Mouse (Mus musculus) forebrain, embryonic 13.5 days (tissue): ENCODE results near the gene Mgrn1. TPM values are rescaled to one million over a fixed set of nuclear protein-coding genes. Genes with fewer than 3 reads are reported as not detected.

Source experiments
- ATAC-seq: fragments of 200-750 bp; cut with Nextera tagmentation; 2 replicates; pipeline ENCODE4 v1.8.0; 2017
- H3K27ac ChIP-seq: fragments of 300-500 bp; sonication (generic); 2 replicates; pipeline ENCODE4 v1.5.1; 2015; ENCODE audit warnings: inconsistent platforms, mild to moderate bottlenecking, moderate library complexity
- H3K27me3 ChIP-seq: fragments of 300-500 bp; sonication (generic); 2 replicates; pipeline ENCODE4 v1.6.1; 2015; ENCODE audit warnings: mild to moderate bottlenecking, inconsistent platforms
- H3K36me3 ChIP-seq: fragments of 300-500 bp; sonication (generic); 2 replicates; pipeline ENCODE4 v1.6.1; 2015; ENCODE audit warnings: mild to moderate bottlenecking, inconsistent platforms; ENCODE audit not compliant: poor library complexity, severe bottlenecking
- H3K4me1 ChIP-seq: fragments of 300-500 bp; sonication (generic); 2 replicates; pipeline ENCODE4 v1.6.1; 2015; ENCODE audit warnings: inconsistent platforms
- H3K4me2 ChIP-seq: fragments of 300-500 bp; sonication (generic); 2 replicates; pipeline ENCODE4 v1.6.1; 2015; ENCODE audit warnings: inconsistent platforms, mild to moderate bottlenecking, moderate library complexity
- H3K4me3 ChIP-seq: fragments of 300-500 bp; sonication (generic); 2 replicates; pipeline ENCODE4 v1.5.1; 2015; ENCODE audit warnings: mild to moderate bottlenecking, inconsistent platforms
- H3K9ac ChIP-seq: fragments of 300-500 bp; sonication (generic); 2 replicates; pipeline ENCODE4 v1.6.1; 2015; ENCODE audit warnings: mild to moderate bottlenecking, inconsistent platforms
- H3K9me3 ChIP-seq: fragments of 300-500 bp; sonication (generic); replicated peaks from 2 replicates; pipeline ENCODE4 v1.6.1; 2016; ENCODE audit warnings: inconsistent platforms
- WGBS: fragments of 180-500 bp; shearing (Covaris S2); methylation state at CpG from one replicate; pipeline ENCODE4 v1.1.7; 2015; 5-methylcytosine and 5-hydroxymethylcytosine counted together
- polyA plus RNA-seq: library from polyadenylated mRNA; unstranded; fragments of >200 nt; fragmentation: Nextera tagmentation; extraction: Ambion mirVana; gene quantifications from 2 replicates; pipeline ENCODE4 v1.2.1, GENCODE M21; 2015

The Mgrn1 gene
- polyA plus RNA-seq, 1 experiment from 2014 or later: 79.0 TPM

DNA sequence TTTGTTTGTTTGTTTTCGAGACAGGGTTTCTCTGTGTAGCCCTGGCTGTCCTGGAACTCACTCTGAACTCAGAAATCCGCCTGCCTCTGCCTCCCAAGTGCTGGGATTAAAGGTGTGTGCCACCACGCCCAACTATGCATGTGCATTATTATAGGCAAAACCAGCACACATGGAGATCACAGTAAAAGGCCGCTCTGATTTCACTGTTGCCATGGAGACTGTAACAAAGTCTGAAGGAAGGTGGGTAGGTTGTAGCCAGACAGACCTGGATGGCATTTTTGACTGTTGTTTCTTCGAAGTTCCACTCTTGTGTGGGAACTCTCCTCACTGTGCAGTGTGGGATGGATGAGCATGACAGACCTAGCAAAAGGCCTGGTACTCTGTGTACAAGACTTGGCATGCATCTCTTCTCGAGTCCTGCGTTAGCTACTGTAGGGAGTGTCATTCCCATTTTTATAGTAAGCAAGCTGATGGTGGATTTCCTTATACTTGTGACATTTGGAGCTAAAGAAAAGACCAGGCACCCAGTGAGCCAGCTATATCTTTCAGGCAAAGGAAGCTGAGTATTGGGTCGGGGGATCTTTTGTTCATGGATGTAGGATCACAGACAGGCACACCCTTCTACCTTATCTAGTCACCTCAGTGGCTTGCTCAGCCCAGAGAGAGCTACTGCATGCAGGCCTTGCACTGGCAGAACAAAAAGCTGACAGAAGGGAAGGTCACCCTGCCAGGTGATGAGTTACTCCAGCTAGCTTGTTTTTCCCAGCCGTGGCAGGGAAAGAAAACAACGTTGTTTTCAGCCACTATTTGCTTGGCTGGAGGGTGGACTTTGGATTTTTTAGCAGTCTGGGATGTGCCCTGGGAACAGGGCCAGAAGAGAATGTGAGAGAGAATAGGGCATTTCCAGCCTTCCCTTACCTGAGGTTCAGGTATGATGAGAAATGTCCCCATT is 4.4 kb upstream of the Mgrn1 start:
- no peaks in the 10 kb centered on the region for H3K9me3 ChIP-seq
- peak overlapping the region; percentile 91; the same call in 1 of the 2 replicates for H3K27ac ChIP-seq
- no peak for ATAC-seq
- no peaks in the 10 kb centered on the region for H3K27me3 ChIP-seq
- H3K4me1 ChIP-seq: peaks cover 36% of the 10 kb centered on the region
- no peaks in the 10 kb centered on the region for H3K36me3 ChIP-seq
- H3K9ac ChIP-seq: peak overlapping the region; percentile 84; the same call in 1 of the 2 replicates
- peak overlapping the region; percentile 92 for H3K4me2 ChIP-seq
- peak overlapping the region; percentile 72 for H3K4me3 ChIP-seq
- WGBS: 77% methylated on average over 10 of the region's 10 CpGs

DNA sequence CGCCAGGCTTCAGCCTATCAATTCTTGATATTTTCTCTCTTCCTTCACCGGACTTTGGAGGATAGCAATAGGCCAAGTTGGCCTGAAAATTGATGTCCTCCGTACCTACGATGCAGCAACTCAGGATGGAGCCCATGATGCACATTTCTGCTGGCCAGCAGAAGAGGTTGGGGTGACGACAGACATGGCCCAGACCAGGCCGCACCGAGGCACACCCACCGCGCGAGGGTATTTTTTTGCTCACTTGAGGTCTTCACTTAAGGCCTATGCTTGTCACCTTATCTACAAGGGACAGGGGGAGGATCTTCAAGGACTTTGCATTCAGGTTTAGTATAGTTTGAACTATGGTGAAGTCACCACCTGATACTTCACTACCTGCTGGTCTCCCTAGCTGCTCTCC is 1.1 kb upstream of the Mgrn1 start:
- Histone ChIP-seq H3K9me3 (no peaks in the 10 kb centered on the region), H3K27ac (peak overlapping the region; percentile 57), H3K4me1 (peaks cover 41% of the 10 kb centered on the region), H3K4me2 (peak overlapping the region; percentile 88), H3K4me3 (no peak overlapping the region), H3K36me3 (no peaks in the 10 kb centered on the region), H3K9ac (no peak overlapping the region), H3K27me3 (no peaks in the 10 kb centered on the region)
- WGBS: 95% methylated on average over 10 of the region's 10 CpGs
- no peak for ATAC-seq

DNA sequence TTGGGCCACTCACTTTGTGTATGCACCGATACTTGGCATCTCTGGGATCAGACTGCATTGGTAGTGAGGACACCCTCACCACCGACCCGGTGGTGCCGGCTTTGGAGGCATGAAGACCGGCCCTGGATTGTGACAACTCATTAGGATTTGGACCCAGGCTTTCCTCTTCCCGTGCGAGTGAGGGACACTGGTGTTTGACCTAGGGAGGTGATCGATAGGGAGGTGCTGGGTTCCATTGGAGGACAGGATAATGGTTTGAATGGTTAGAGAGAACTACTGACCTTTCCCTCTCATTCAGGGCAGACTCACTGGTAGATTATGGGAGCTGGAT is 606 bp downstream of the Mgrn1 start:
- WGBS: 2% methylated on average over 8 of the region's 8 CpGs
- peak overlapping the region; percentile 93 for H3K4me3 ChIP-seq
- ATAC-seq: no peak; the same call in 1 of the 2 replicates

DNA sequence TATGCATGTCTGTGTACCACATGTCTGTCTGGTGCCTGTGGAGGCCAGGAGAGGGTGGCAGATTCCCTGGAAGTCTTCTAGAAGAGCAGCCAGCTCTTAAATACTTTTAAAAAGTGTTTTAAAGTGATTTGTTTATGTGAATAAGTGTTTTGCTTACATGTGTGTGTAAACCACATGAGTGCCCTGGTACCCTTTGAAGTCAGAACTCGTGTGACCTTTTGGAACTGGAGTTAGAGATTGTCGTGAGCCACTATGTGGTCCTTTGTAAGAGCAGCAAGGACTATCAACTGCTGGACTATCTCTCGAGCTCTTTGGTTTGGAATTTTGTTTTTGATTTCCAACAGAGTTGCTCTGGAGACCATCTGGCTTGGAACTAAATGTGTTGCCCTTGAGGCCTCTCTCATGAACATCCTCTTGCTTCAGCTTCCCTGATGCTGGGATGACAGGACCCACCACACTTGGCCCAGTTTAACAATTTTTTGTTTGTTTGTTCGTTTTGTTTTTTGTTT is 4.2 kb downstream of the Mgrn1 start:
- no peak overlapping the region for H3K4me2 ChIP-seq
- 81% methylated on average over 4 of the region's 4 CpGs for WGBS
- no peaks in the 10 kb centered on the region for H3K36me3 ChIP-seq
- H3K4me1 ChIP-seq: peaks cover 26% of the 10 kb centered on the region
- H3K9me3 ChIP-seq: no peaks in the 10 kb centered on the region
- H3K9ac ChIP-seq: no peak overlapping the region
- no peaks in the 10 kb centered on the region for H3K27me3 ChIP-seq
- H3K27ac ChIP-seq: no peak overlapping the region
- no peak overlapping the region for H3K4me3 ChIP-seq
- no peak for ATAC-seq

More for the DNA sequence above, 606 bp downstream of the Mgrn1 start:
- Histone ChIP-seq H3K9me3 (no peaks in the 10 kb centered on the region), H3K4me1 (peaks cover 32% of the 10 kb centered on the region), H3K4me2 (peak overlapping the region; percentile 88), H3K9ac (peak overlapping the region; percentile 94), H3K27me3 (no peaks in the 10 kb centered on the region), H3K36me3 (no peaks in the 10 kb centered on the region), H3K27ac (peak overlapping the region; percentile 81)

DNA sequence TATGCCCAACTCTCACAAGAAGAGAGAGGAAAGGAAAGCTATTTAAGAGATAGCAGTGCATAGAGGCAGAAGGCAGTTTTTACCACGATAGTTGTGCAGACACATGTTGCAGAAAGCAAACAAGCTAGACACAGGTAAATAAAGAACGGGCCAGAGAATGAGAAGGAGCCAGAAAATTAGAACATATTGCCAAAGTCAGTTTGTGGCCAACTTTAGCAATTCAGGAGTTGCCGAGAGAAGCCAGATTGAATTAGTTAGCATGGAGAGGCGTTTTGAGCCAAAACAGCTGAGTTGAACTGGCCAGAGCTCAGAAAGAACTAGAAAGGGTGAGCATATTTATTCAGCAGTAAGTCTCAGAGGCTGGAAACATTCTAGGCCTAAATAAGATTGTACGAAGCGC is 6.1 kb downstream of the Mgrn1 start:
- H3K9ac ChIP-seq: no peak overlapping the region
- no peak overlapping the region for H3K4me3 ChIP-seq
- no peaks in the 10 kb centered on the region for H3K9me3 ChIP-seq
- no peak for ATAC-seq
- H3K36me3 ChIP-seq: no peaks in the 10 kb centered on the region
- no peak overlapping the region for H3K4me2 ChIP-seq
- no peaks in the 10 kb centered on the region for H3K27me3 ChIP-seq
- peaks cover 17% of the 10 kb centered on the region for H3K4me1 ChIP-seq
- 91% methylated on average over 6 of the region's 6 CpGs for WGBS
- H3K27ac ChIP-seq: no peak overlapping the region

DNA sequence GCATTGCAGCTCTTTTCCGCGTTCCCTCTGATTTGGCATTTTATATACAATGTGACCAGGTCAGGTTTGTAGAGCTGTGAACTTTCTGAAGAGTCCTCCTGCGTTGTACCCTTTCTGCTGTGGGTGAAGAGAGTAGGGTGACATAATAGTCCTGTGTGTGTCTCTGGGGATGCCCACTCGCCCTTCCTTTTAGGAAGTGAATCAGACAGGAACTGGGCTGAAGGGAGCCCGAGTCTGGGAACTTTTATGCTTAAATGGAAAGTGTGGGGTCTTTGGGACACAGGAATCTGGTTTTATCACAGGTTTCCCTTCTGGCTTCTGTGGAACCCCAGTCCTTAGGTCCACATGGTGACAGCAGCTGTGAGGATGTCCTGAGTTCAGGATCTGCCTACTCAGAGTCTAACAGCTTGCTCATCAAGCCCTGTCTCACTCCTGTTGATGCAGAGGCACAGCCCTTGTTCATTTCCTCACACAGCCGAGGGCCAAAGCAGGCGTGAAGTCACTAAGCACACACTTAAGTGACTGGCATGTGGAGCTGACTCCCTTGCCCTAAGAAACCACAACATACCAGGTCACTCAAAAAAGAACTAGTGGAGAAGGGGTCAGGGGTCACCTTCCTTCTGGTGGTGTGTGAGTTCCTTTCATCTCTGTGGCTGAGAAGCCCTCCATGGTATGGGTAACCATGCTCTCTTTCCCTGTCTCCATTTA is 8.3 kb downstream of the Mgrn1 start:
- Histone ChIP-seq H3K27me3 (no peaks in the 10 kb centered on the region), H3K4me2 (no peak overlapping the region), H3K4me3 (no peak overlapping the region), H3K27ac (no peak overlapping the region), H3K36me3 (no peaks in the 10 kb centered on the region), H3K9ac (no peak overlapping the region), H3K9me3 (no peaks in the 10 kb centered on the region), H3K4me1 (no peaks in the 10 kb centered on the region; the same call in 1 of the 2 replicates)
- WGBS: 85% methylated on average over 7 of the region's 7 CpGs
- ATAC-seq: no peak

DNA sequence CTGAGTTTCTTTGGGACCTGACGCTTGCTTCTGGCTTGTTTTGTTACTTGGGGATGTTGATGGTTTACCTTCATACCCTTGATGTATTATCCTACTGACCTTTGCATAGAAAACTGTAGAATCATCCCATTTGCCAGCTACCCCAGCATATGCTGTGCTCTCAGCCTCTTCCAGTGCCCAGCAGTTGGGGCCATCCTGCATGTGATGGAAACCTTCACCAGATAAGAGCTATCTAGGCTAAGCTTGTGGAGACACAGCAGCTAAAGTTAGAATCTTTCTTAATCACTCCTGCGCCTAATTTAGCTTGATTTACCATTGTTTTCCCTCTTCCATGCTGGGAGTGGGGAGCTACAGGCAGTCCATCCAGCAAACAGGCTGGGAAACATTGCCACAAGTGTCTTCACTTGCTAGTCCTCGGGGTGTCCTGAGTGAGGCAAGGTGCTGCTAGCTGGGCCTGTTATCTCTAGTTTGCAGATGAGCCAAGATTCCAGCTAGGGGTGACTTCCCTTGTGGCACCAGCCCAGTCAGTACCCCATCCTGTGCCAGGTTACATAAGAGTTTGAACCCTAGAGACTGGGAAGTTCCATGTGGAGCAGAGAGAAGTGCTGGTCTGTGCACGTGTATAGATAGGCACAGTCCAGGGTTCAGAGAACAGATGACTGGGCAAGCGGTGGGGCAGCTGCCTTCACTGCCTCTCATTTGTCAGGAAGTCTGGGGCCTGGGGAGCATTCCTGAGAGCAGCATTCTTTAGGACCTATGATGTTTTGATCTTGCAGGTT is 10.4 kb downstream of the Mgrn1 start:
- no peak overlapping the region for H3K4me2 ChIP-seq
- H3K36me3 ChIP-seq: no peaks in the 10 kb centered on the region
- no peak overlapping the region for H3K27ac ChIP-seq
- H3K4me1 ChIP-seq: peaks cover 5% of the 10 kb centered on the region; the same call in 1 of the 2 replicates
- no peak for ATAC-seq
- H3K27me3 ChIP-seq: no peaks in the 10 kb centered on the region
- no peak overlapping the region for H3K4me3 ChIP-seq
- no peak overlapping the region for H3K9ac ChIP-seq
- H3K9me3 ChIP-seq: no peaks in the 10 kb centered on the region
- 82% methylated on average over 5 of the region's 5 CpGs for WGBS

DNA sequence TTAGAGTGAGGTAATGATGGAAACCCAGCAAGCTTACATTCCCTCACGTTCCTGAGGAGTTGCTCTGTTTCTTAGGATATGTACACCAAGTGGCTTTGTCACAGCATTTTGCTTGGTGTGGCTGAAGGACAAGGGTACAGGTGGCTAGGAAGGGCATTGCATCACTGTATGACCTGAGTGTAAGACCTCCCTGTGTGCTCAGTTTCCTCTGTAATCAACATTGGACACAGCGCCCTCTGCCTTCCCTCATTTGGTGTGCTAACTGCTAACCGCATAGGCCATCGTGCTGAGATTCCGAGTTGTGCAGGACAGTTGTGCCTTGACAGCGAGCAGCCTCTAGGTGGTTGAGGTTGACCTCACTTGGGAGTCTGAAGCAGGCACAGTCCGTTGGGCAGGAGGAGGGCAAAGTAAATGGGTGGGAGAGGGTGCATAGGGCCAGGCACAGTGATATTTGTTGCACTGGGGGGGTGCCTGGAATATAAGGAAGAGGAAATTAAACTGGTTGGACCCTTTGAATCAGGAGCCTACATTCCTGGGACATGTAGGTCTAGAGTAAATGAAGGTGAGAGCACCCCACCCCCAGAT is 11.2 kb downstream of the Mgrn1 start:
- no peaks in the 10 kb centered on the region for H3K9me3 ChIP-seq
- H3K27me3 ChIP-seq: no peaks in the 10 kb centered on the region
- H3K4me2 ChIP-seq: no peak overlapping the region
- ATAC-seq: no peak
- no peak overlapping the region for H3K4me3 ChIP-seq
- peaks cover 5% of the 10 kb centered on the region; the same call in 1 of the 2 replicates for H3K4me1 ChIP-seq
- no peak overlapping the region for H3K9ac ChIP-seq
- H3K36me3 ChIP-seq: no peaks in the 10 kb centered on the region
- no peak overlapping the region for H3K27ac ChIP-seq
- 46% methylated on average over 7 of the region's 7 CpGs for WGBS

DNA sequence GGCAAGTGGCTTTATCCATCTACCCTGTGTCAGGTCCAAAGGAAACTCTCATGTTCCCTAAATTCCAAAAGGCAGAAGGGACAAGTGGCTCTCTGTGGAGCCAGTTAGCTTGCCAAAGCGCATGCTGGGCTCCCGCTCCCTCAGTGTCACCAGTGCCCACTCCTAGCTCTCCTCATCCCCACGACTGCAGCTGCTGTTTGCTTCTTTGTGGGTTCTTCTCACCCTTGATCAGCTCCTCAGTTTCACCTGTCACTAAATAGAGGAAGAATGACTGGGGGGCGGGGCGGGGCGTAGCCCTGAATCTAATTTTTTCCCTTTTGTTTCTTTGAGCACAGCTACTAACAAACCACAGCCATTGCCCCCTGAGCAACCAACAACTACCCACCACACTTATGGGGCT is 12.8 kb downstream of the Mgrn1 start:
- no peak for ATAC-seq
- Histone ChIP-seq H3K4me1 (peaks cover 5% of the 10 kb centered on the region; the same call in 1 of the 2 replicates), H3K9me3 (no peaks in the 10 kb centered on the region), H3K36me3 (no peaks in the 10 kb centered on the region), H3K9ac (no peak overlapping the region), H3K27me3 (no peaks in the 10 kb centered on the region), H3K4me3 (no peak overlapping the region), H3K27ac (no peak overlapping the region), H3K4me2 (no peak overlapping the region)
- WGBS: 81% methylated on average over 6 of the region's 6 CpGs

DNA sequence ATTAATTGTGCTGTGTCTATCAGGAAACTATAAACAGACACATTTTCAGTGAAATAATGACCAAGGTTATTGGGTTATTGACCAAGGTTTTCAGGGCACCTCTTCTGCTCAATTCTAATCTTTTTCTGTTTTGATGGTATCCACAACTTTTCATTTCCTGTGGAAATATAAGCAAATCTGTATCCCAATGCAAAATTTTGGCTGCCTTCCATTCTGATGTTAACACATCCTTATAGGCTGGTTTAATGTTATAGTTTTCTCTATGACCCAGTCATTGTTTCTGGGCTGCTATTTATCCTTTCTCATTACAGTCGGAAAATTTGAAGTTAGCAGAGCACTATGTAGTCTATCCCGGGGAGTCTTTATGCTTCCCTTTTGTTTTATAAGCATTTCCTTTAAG is 13.7 kb downstream of the Mgrn1 start:
- Histone ChIP-seq H3K9ac (no peak overlapping the region), H3K36me3 (no peaks in the 10 kb centered on the region), H3K4me3 (no peak overlapping the region), H3K27ac (no peak overlapping the region), H3K4me2 (no peak overlapping the region), H3K27me3 (no peaks in the 10 kb centered on the region), H3K9me3 (no peaks in the 10 kb centered on the region), H3K4me1 (peaks cover 5% of the 10 kb centered on the region; the same call in 1 of the 2 replicates)
- no peak for ATAC-seq
- 85% methylated on average over 2 of the region's 2 CpGs for WGBS

DNA sequence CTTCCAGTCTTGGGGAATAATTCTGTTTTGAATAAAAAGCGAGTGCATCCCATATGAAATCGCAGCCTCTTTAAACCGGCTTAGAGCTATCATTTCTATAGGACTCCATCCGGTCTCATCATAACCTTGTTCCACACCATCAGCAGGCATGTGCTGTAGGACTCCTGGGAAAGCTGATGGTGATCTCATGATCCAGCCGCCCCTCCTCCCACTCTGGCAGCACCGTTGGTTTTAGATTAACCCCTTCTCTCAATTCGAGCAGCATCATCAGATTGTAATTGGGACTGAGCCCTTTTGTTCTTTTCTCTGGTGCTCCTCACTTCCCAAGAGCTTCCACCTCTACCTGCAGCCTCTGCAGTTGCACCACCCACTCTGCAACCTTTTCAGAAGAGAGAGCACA is 15.1 kb downstream of the Mgrn1 start:
- H3K9me3 ChIP-seq: no peaks in the 10 kb centered on the region
- H3K27ac ChIP-seq: no peak overlapping the region
- H3K36me3 ChIP-seq: no peaks in the 10 kb centered on the region
- no peaks in the 10 kb centered on the region for H3K27me3 ChIP-seq
- peaks cover 5% of the 10 kb centered on the region; the same call in 1 of the 2 replicates for H3K4me1 ChIP-seq
- no peak for ATAC-seq
- WGBS: 65% methylated on average over 7 of the region's 7 CpGs
- no peak overlapping the region for H3K9ac ChIP-seq
- H3K4me2 ChIP-seq: no peak overlapping the region
- H3K4me3 ChIP-seq: no peak overlapping the region
